Mouse (Mus musculus): Measurements from ENCODE around the gene Gm26602. TPM values are rescaled to one million over a fixed set of nuclear protein-coding genes. Genes with fewer than 3 reads are reported as not detected.
A peak's percentile ranks its signal among the peaks of the same experiment; 100 is the strongest.
"Not testable (repeated sequence)": the region's sequence is repeated elsewhere in the genome, so short reads cannot be mapped to it uniquely, and the experiment has no call there.

Gm26602 gene
- polyA plus RNA-seq, 1 experiment from 2014 or later: not detected

DNA sequence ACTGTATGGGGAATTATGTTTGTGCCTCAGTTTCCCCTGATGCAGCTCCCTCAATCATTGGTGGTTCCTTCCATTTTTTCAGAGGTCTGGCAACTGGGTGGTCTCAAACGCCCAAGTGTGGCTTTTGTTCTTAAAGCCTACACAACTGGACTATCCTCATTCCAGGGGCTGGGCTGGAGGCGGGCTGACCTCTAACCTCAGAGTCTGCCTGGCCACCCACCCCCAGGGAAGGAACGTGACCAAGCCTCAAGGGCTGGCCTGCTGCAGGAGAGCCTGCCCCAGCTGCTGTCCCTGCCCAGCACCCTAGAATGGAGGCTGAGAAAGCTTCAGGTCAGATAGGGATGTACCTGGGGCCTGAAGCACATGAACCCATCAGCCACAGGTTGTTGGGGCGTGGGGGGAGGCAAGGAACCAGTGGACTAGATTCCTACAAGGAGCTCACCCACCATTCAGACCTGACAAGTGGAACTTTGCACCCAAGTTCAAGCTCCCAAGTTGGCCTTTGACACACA lies 46.0 kb downstream of the Gm26602 start:
- Histone ChIP-seq H3K27ac (ENCODE audit: low read length) (no peak overlapping the region), H3K36me3 (ENCODE audit: insufficient read depth, low read length) (0 out of 2 replicates have a peak, but pooled peaks cover 2% of the 10 kb centered on the region), H3K4me2 (replicated peaks; ENCODE audit: low read depth, low read length) (no peak overlapping the region), H3K9ac (replicated peaks; ENCODE audit: low read depth) (no peak overlapping the region), H3K4me3 (ENCODE audit: low read depth, low read length) (no peak overlapping the region), H3K27me3 (replicated peaks; ENCODE audit: insufficient read depth, low read length) (no peaks in the 10 kb centered on the region), H3K9me3 (ENCODE audit: low read length) (no peaks in the 10 kb centered on the region), H3K4me1 (ENCODE audit: insufficient read depth, low read depth, low read length) (peaks cover 8% of the 10 kb centered on the region; the same call in 1 of the 2 replicates)
- WGBS: 39% methylated on average over 4 of the region's 4 CpGs
- TF ChIP-seq EP300 (IDR thresholded peaks at IDR 0.05): no peak
- TF ChIP-seq CTCF (IDR thresholded peaks at IDR 0.05): no peak
- ATAC-seq (no peak), DNase-seq (ENCODE audit: low spot score) (no peak)

DNA sequence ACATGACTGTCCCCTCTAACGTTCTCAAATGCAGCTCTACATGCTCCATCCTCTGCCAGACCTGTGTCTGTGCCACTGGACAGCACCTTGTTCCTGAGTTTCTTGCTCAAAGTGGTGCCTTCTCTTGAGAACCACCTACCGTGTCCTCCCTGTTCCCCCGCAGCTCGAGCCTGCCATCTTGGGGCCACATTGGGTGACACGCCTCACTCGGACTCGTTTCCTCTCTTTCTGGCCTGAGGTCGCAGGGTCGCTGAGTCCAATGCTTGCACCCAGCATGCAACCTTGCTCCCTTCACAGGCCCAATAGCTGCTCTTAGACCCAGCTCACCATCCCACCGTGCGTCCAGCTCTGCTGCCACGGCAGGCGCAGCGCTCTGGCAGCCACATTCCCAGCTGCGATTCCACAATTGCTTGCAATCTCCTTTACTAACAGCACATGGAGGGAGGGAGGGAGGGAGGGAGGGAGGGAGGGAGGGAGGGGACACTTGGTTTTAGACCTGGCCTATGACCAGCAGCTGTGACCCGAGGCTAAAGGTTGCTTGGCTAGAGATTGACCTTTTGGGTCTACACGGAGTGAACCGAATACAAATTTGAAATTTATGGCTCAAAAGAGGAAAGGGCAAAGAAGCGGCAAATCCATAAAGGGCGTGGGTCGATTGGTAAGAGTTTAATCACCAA lies 47.6 kb downstream of the Gm26602 start:
- Histone ChIP-seq H3K4me3 (ENCODE audit: low read depth, low read length) (no peak overlapping the region), H3K9ac (replicated peaks; ENCODE audit: low read depth) (no peak overlapping the region), H3K36me3 (ENCODE audit: insufficient read depth, low read length) (no peaks in the 10 kb centered on the region), H3K4me2 (replicated peaks; ENCODE audit: low read depth, low read length) (peak overlapping the region; percentile 15; the same call in 1 of the 2 replicates), H3K27me3 (replicated peaks; ENCODE audit: insufficient read depth, low read length) (no peaks in the 10 kb centered on the region), H3K9me3 (ENCODE audit: low read length) (no peaks in the 10 kb centered on the region), H3K4me1 (ENCODE audit: insufficient read depth, low read depth, low read length) (peaks cover 8% of the 10 kb centered on the region; the same call in 1 of the 2 replicates), H3K27ac (ENCODE audit: low read length) (no peak overlapping the region)
- WGBS: 12% methylated on average over 21 of the region's 21 CpGs
- peak; percentile 99 for TF ChIP-seq CTCF (IDR thresholded peaks at IDR 0.05)
- TF ChIP-seq EP300 (IDR thresholded peaks at IDR 0.05): no peak
- DNase-seq (ENCODE audit: low spot score): peak; percentile 87
- peak; percentile 14 for ATAC-seq

DNA sequence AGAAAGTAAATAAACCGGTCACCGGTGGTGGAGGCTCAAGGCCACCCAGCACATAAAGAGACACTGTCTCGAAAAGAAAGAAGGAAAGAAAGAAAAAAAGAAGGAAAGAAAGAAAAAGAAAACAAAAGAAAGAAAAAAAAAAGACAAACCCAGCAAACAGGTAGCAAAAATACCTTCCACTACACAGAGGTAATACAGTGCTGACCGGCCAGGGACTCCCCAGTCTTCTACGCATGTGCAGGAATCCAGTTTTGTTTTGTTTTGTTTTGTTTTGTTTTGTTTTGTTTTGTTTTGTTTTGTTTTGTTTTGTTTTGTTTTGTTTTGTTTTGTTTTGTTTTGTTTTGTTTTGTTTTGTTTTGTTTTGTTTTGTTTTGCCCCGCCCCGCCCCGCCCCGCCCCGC lies 48.8 kb downstream of the Gm26602 start:
- H3K27me3 ChIP-seq (replicated peaks; ENCODE audit: insufficient read depth, low read length); H3K27ac ChIP-seq (ENCODE audit: low read length); H3K9ac ChIP-seq (replicated peaks; ENCODE audit: low read depth); H3K9me3 ChIP-seq (ENCODE audit: low read length); H3K4me1 ChIP-seq (ENCODE audit: insufficient read depth, low read depth, low read length); H3K36me3 ChIP-seq (ENCODE audit: insufficient read depth, low read length): not testable (repeated sequence)
- DNase-seq (ENCODE audit: low spot score): peak; percentile 56
- Histone ChIP-seq H3K4me2 (replicated peaks; ENCODE audit: low read depth, low read length) (peak overlapping the region; percentile 89; the same call in 1 of the 2 replicates), H3K4me3 (ENCODE audit: low read depth, low read length) (peak overlapping the region; percentile 82; the same call in 1 of the 2 replicates)
- ATAC-seq: peak; percentile 31; the same call in 1 of the 2 replicates
- 29% methylated on average over 10 of the region's 10 CpGs for WGBS

DNA sequence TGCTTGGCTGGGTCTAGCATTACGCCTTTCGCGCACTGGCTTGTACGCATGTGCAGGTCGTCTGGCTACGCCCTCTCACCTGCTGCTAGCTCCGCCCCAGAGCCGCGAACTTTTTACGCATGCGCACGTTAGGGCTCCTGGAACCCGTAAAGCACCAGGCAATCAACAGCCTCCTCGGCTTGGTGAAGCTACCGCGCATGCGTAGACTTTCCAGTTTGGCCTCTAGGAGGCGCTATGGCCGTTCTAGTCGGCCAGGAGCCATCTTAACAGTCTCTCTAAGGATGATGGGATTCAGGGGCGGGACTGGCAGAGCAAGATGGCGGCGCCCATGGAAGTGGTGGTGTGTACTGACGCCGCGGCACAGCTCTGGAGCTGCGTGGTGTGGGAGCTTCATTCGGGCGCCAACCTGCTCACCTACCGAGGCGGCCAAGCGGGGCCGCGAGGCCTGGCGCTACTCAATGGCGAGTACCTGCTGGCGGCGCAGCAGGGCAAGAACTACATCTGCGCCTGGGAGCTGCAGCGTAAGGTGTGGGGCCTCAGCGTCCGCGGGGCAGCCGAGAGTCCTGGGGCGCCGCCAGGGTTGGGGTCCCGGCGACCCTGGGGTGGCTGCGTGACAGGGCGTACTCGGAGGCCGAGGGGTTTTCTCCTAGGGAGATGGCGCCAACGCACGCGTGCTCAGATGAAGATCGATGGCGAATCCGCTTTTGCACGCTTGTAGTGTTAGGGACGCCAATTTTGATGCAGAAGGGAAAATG lies 49.4 kb downstream of the Gm26602 start, which contains the start of gene Wdr18:
Gene Wdr18, plus strand, starts transcription at position 306 of the 755 bp plus-strand sequence.
- H3K4me2 ChIP-seq (replicated peaks; ENCODE audit: low read depth, low read length): peak within 1 kb of the TSS; percentile 89
- TF ChIP-seq EP300 (IDR thresholded peaks at IDR 0.05) (no peak), CTCF (IDR thresholded peaks at IDR 0.05) (peak; percentile 98)
- peak; percentile 95 for ATAC-seq
- peaks cover 8% of the 10 kb centered on the region; the same call in 1 of the 2 replicates for H3K4me1 ChIP-seq (ENCODE audit: insufficient read depth, low read depth, low read length)
- H3K9ac ChIP-seq (replicated peaks; ENCODE audit: low read depth): peak within 1 kb of the TSS; percentile 56
- H3K27me3 ChIP-seq (replicated peaks; ENCODE audit: insufficient read depth, low read length): no peaks in the 10 kb centered on the region
- peak within 1 kb of the TSS; percentile 64 for H3K27ac ChIP-seq (ENCODE audit: low read length)
- H3K9me3 ChIP-seq (ENCODE audit: low read length): no peaks in the 10 kb centered on the region
- DNase-seq (ENCODE audit: low spot score): peak; percentile 99
- 0 out of 2 replicates have a peak, but pooled peaks cover 3% of the 10 kb centered on the region for H3K36me3 ChIP-seq (ENCODE audit: insufficient read depth, low read length)
- H3K4me3 ChIP-seq (ENCODE audit: low read depth, low read length): peak within 1 kb of the TSS; percentile 82
- WGBS: under 1% methylated on average over 61 of the region's 61 CpGs

Small RNA genes lying within 50 kb of the gene (microRNA-seq; reads per million reads assigned to microRNA genes)
- gene Mir6910: not detected

Other genes with a start within 250 kb of the Gm26602 start
- not detected in 2 replicates for gene Madcam1, start 246.3 kb upstream of the Gm26602 start, polyA plus RNA-seq (2015; fragmentation: Nextera tagmentation; extraction: Ambion mirVana)
- gene Tpgs1, start 241.5 kb upstream of the Gm26602 start, polyA plus RNA-seq (2015; fragmentation: Nextera tagmentation; extraction: Ambion mirVana): 64.6 and 71.2 TPM in 2 replicates
- 52.7 and 64.3 TPM in 2 replicates for gene Cdc34, start 228.7 kb upstream of the Gm26602 start, polyA plus RNA-seq (2015; fragmentation: Nextera tagmentation; extraction: Ambion mirVana)
- 0.57 and 0.69 TPM in 2 replicates for gene Gzmm, start 221.8 kb upstream of the Gm26602 start, polyA plus RNA-seq (2015; fragmentation: Nextera tagmentation; extraction: Ambion mirVana)
- gene Bsg, start 206.4 kb upstream of the Gm26602 start, polyA plus RNA-seq (2015; fragmentation: Nextera tagmentation; extraction: Ambion mirVana): 1,234 and 1,299 TPM in 2 replicates
- gene Hcn2, start 194.2 kb upstream of the Gm26602 start, polyA plus RNA-seq (2015; fragmentation: Nextera tagmentation; extraction: Ambion mirVana): 0.12 and 0.15 TPM in 2 replicates
- gene Polrmt, start 164.3 kb upstream of the Gm26602 start, polyA plus RNA-seq (2015; fragmentation: Nextera tagmentation; extraction: Ambion mirVana): 17.4 and 22.4 TPM in 2 replicates
- 0.18 TPM in 1 of 2 replicates, not detected in the other for gene Fgf22, start 155.8 kb upstream of the Gm26602 start, polyA plus RNA-seq (2015; fragmentation: Nextera tagmentation; extraction: Ambion mirVana)
- gene Rnf126, start 143.9 kb upstream of the Gm26602 start, polyA plus RNA-seq (2015; fragmentation: Nextera tagmentation; extraction: Ambion mirVana): 40.5 and 45.9 TPM in 2 replicates
- gene Fstl3, start 133.6 kb upstream of the Gm26602 start, polyA plus RNA-seq (2015; fragmentation: Nextera tagmentation; extraction: Ambion mirVana): 38.6 and 39.9 TPM in 2 replicates
- gene Prss57, start 119.9 kb upstream of the Gm26602 start, polyA plus RNA-seq (2015; fragmentation: Nextera tagmentation; extraction: Ambion mirVana): 0.11 and 0.31 TPM in 2 replicates
- gene Palm, start 117.3 kb upstream of the Gm26602 start, polyA plus RNA-seq (2015; fragmentation: Nextera tagmentation; extraction: Ambion mirVana): 29.6 and 30.8 TPM in 2 replicates
- 10.5 and 10.6 TPM in 2 replicates for gene Misp, start 89.9 kb upstream of the Gm26602 start, polyA plus RNA-seq (2015; fragmentation: Nextera tagmentation; extraction: Ambion mirVana)
- gene Ptbp1, start 56.4 kb upstream of the Gm26602 start, polyA plus RNA-seq (2015; fragmentation: Nextera tagmentation; extraction: Ambion mirVana): 107 and 109 TPM in 2 replicates
- gene Prtn3, start 36.4 kb upstream of the Gm26602 start, polyA plus RNA-seq (2015; fragmentation: Nextera tagmentation; extraction: Ambion mirVana): 2.2 and 2.4 TPM in 2 replicates
- gene Plppr3, start 36.2 kb upstream of the Gm26602 start, polyA plus RNA-seq (2015; fragmentation: Nextera tagmentation; extraction: Ambion mirVana): 3.9 and 4.8 TPM in 2 replicates
- gene Elane, start 24.6 kb upstream of the Gm26602 start, polyA plus RNA-seq (2015; fragmentation: Nextera tagmentation; extraction: Ambion mirVana): 0.92 TPM in 1 of 2 replicates, not detected in the other
- not detected in 2 replicates for gene Cfd, start 20.0 kb upstream of the Gm26602 start, polyA plus RNA-seq (2015; fragmentation: Nextera tagmentation; extraction: Ambion mirVana)
- gene Med16, start 1.9 kb upstream of the Gm26602 start, polyA plus RNA-seq (2015; fragmentation: Nextera tagmentation; extraction: Ambion mirVana): 32.0 and 32.8 TPM in 2 replicates
- 1.6 and 1.7 TPM in 2 replicates for gene Kiss1r, start 6.1 kb downstream of the Gm26602 start, polyA plus RNA-seq (2015; fragmentation: Nextera tagmentation; extraction: Ambion mirVana)
- gene R3hdm4, start 10.4 kb downstream of the Gm26602 start, polyA plus RNA-seq (2015; fragmentation: Nextera tagmentation; extraction: Ambion mirVana): 123 and 129 TPM in 2 replicates
- gene Arid3a, start 16.2 kb downstream of the Gm26602 start, polyA plus RNA-seq (2015; fragmentation: Nextera tagmentation; extraction: Ambion mirVana): 4.8 and 7.1 TPM in 2 replicates
- 32.8 and 44.2 TPM in 2 replicates for gene Wdr18, start 49.3 kb downstream of the Gm26602 start, polyA plus RNA-seq (2015; fragmentation: Nextera tagmentation; extraction: Ambion mirVana)
- gene Grin3b, start 59.9 kb downstream of the Gm26602 start, polyA plus RNA-seq (2015; fragmentation: Nextera tagmentation; extraction: Ambion mirVana): 0.24 and 0.32 TPM in 2 replicates
- 26.7 and 27.6 TPM in 2 replicates for gene Tmem259, start 73.5 kb downstream of the Gm26602 start, polyA plus RNA-seq (2015; fragmentation: Nextera tagmentation; extraction: Ambion mirVana)
- gene Cnn2, start 77.7 kb downstream of the Gm26602 start, polyA plus RNA-seq (2015; fragmentation: Nextera tagmentation; extraction: Ambion mirVana): 483 and 567 TPM in 2 replicates
- 5.5 and 6.5 TPM in 2 replicates for gene Abca7, start 85.6 kb downstream of the Gm26602 start, polyA plus RNA-seq (2015; fragmentation: Nextera tagmentation; extraction: Ambion mirVana)
- gene Arhgap45, start 105.8 kb downstream of the Gm26602 start, polyA plus RNA-seq (2015; fragmentation: Nextera tagmentation; extraction: Ambion mirVana): 20.1 and 22.2 TPM in 2 replicates
- gene Polr2e, start 128.9 kb downstream of the Gm26602 start, polyA plus RNA-seq (2015; fragmentation: Nextera tagmentation; extraction: Ambion mirVana): 178 and 202 TPM in 2 replicates
- gene Gpx4, start 136.3 kb downstream of the Gm26602 start, polyA plus RNA-seq (2015; fragmentation: Nextera tagmentation; extraction: Ambion mirVana): 1,058 and 1,082 TPM in 2 replicates
- 17.5 and 26.4 TPM in 2 replicates for gene Sbno2, start 194.7 kb downstream of the Gm26602 start, polyA plus RNA-seq (2015; fragmentation: Nextera tagmentation; extraction: Ambion mirVana)
- 19.0 and 19.8 TPM in 2 replicates for gene Stk11, start 204.9 kb downstream of the Gm26602 start, polyA plus RNA-seq (2015; fragmentation: Nextera tagmentation; extraction: Ambion mirVana)
- gene Atp5d, start 227.8 kb downstream of the Gm26602 start, polyA plus RNA-seq (2015; fragmentation: Nextera tagmentation; extraction: Ambion mirVana): 463 and 491 TPM in 2 replicates
- gene Cbarp, start 230.0 kb downstream of the Gm26602 start, polyA plus RNA-seq (2015; fragmentation: Nextera tagmentation; extraction: Ambion mirVana): 5.1 and 5.5 TPM in 2 replicates
- gene Midn, start 237.4 kb downstream of the Gm26602 start, polyA plus RNA-seq (2015; fragmentation: Nextera tagmentation; extraction: Ambion mirVana): 13.2 and 14.2 TPM in 2 replicates

Measured in lung, postnatal 0 days (tissue).